Mouse (Mus musculus) hindbrain, postnatal 0 days (tissue): ENCODE results near the gene Plk5. TPM values are rescaled to one million over a fixed set of nuclear protein-coding genes. Genes with fewer than 3 reads are reported as not detected.
A peak's percentile ranks its signal among the peaks of the same experiment; 100 is the strongest.

ENCODE experiments used
- ATAC-seq: fragments of 200-750 bp; cut with Nextera tagmentation; 2 replicates; pipeline ENCODE4 v1.8.0; 2017; ENCODE audit warnings: mild to moderate bottlenecking, moderate TSS enrichment, moderate library complexity
- DNase-seq: peaks from one replicate; pipeline ENCODE4 v3.0.0-alpha.2; 2015; ENCODE audit warnings: low spot score
- H3K27ac ChIP-seq: fragments of 300-500 bp; sonication (generic); 2 replicates; pipeline ENCODE4 v1.5.1; 2014; ENCODE audit warnings: mild to moderate bottlenecking
- H3K27me3 ChIP-seq: fragments of 300-500 bp; sonication (generic); 2 replicates; pipeline ENCODE4 v1.6.1; 2014; ENCODE audit warnings: low read length, mixed read lengths; ENCODE audit not compliant: insufficient read depth
- H3K36me3 ChIP-seq: fragments of 300-500 bp; sonication (generic); 2 replicates; pipeline ENCODE4 v1.6.1; 2014; ENCODE audit warnings: low read length, mixed read lengths; ENCODE audit not compliant: insufficient read depth
- H3K4me1 ChIP-seq: fragments of 300-500 bp; sonication (generic); 2 replicates; pipeline ENCODE4 v1.6.1; 2014; ENCODE audit warnings: antibody characterized with exemption, low read length, mixed read lengths; ENCODE audit not compliant: insufficient read depth
- H3K4me2 ChIP-seq: fragments of 300-500 bp; sonication (generic); 2 replicates; pipeline ENCODE4 v1.6.1; 2014; ENCODE audit warnings: low read depth, mild to moderate bottlenecking, low read length, moderate library complexity, mixed read lengths
- H3K4me3 ChIP-seq: fragments of 300-500 bp; sonication (generic); 2 replicates; pipeline ENCODE4 v1.5.1; 2014; ENCODE audit warnings: low read length
- H3K9ac ChIP-seq: fragments of 300-500 bp; sonication (generic); replicated peaks from 2 replicates; pipeline ENCODE4 v1.6.1; 2014; ENCODE audit warnings: mild to moderate bottlenecking, low read length, moderate library complexity, mixed read lengths
- H3K9me3 ChIP-seq: fragments of 300-500 bp; sonication (generic); 2 replicates; pipeline ENCODE4 v1.6.1; 2016; ENCODE audit warnings: low read length, mixed read lengths
- CTCF ChIP-seq: IDR thresholded peaks from 2 replicates; pipeline ENCODE4 v1.5.1; 2016; ENCODE audit warnings: antibody characterized with exemption, control low read depth, low read depth
- WGBS: fragments of 180-500 bp; shearing (Covaris S2); extraction: QIAGEN DNeasy Blood & Tissue Kit; methylation state at CpG from one replicate; pipeline ENCODE4 v1.1.7; 2014; 5-methylcytosine and 5-hydroxymethylcytosine counted together
- microRNA-seq, 2 experiments: library from miRNA; unstranded; fragments of <30 nt; microRNA quantifications; one replicate each; pipeline ENCODE4; 2016
- polyA plus RNA-seq: library from polyadenylated mRNA; unstranded; fragments of >200 nt; fragmentation: Nextera tagmentation; extraction: Ambion mirVana; gene quantifications from 2 replicates; pipeline ENCODE4 v1.2.1, GENCODE M21; 2015
- total RNA-seq: library from RNA; depleted of rRNA; stranded (reverse); fragments of >200 nt; gene quantifications from 2 replicates; pipeline ENCODE4 v1.2.3, GENCODE M21; 2014; rRNA removed

Gene Plk5
- total and polyA plus RNA-seq, 2 experiments from 2014 or later = 8.9 to 15.7 TPM

DNA sequence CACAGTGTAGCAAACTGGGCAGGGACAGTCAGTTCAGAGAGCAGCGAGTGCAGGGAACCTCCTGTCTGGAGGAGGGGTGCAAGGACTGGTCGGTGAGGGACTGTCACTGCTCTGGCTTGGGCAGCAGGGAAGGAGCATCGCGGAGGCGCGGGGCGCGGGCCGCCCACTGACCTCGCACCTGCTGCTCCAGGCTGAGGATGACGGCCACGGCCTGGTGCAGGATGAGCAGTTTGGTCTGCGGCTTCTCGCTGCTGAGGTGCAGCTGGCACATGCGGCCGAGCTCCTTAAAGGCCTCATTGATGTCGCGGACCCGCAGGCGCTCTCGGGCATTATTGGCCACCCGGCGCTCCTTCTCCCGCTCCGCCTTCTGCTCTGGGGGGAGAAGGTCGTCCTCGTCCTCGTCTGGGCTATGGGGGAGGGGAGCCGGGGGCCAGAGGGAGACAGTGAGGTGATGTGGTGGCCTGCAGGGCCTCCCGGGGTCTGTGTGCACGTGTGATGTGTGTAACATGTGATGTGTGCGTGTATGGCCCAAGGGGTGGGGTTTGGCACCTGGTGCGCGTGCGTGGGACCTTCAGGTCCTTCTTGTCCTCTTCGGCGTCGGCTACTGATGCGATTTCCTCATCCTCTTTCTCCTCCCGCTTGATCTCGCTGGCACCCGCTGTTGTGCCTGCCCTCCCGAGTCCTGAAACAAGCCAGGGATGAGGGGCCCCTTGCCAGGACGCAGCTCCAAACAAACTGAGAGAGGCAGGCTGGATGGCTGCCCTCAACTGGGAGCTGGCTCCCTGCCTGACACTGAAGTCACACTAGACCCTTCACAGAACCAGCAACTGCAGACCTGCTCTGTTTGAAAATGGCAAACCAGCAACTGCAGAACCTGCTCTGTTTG is 56.6 kb downstream of the Plk5 start:
- Histone ChIP-seq H3K4me1 (no peaks in the 10 kb centered on the region), H3K4me3 (no peak overlapping the region), H3K27me3 (no peaks in the 10 kb centered on the region), H3K4me2 (no peak overlapping the region), H3K27ac (peak overlapping the region; percentile 62), H3K36me3 (peaks cover 58% of the 10 kb centered on the region), H3K9me3 (no peaks in the 10 kb centered on the region), H3K9ac (0 out of 2 replicates have a peak overlapping the region, but pooled peaks have one; percentile 14)
- ATAC-seq (peak; percentile 66), DNase-seq (peak; percentile 86)
- no peak for TF ChIP-seq CTCF
- WGBS = 67% methylated on average over 44 of the region's 44 CpGs

Small RNA genes lying within 50 kb of the gene (microRNA-seq; reads per million reads assigned to microRNA genes)
- 0 reads per million in 2 experiments for gene Gm22721

Other genes starting within 250 kb of the Plk5 start
- gene Stk11, start 240.7 kb upstream of the Plk5 start, total RNA-seq = 86.4 and 86.6 TPM in 2 replicates
- gene Stk11, start 240.7 kb upstream of the Plk5 start, polyA plus RNA-seq = 13.9 and 15.0 TPM in 2 replicates
- 273 and 303 TPM in 2 replicates for gene Atp5d, start 217.8 kb upstream of the Plk5 start, total RNA-seq
- 733 and 736 TPM in 2 replicates for gene Atp5d, start 217.8 kb upstream of the Plk5 start, polyA plus RNA-seq
- 270 and 288 TPM in 2 replicates for gene Cbarp, start 215.6 kb upstream of the Plk5 start, total RNA-seq
- gene Cbarp, start 215.6 kb upstream of the Plk5 start, polyA plus RNA-seq = 95.5 and 106 TPM in 2 replicates
- 146 and 172 TPM in 2 replicates for gene Midn, start 208.2 kb upstream of the Plk5 start, total RNA-seq
- 14.7 and 15.8 TPM in 2 replicates for gene Midn, start 208.2 kb upstream of the Plk5 start, polyA plus RNA-seq
- 257 and 261 TPM in 2 replicates for gene Cirbp, start 190.5 kb upstream of the Plk5 start, total RNA-seq
- 730 and 732 TPM in 2 replicates for gene Cirbp, start 190.5 kb upstream of the Plk5 start, polyA plus RNA-seq
- gene 1600002K03Rik, start 183.5 kb upstream of the Plk5 start, total RNA-seq = 2.6 and 3.2 TPM in 2 replicates
- gene 1600002K03Rik, start 183.5 kb upstream of the Plk5 start, polyA plus RNA-seq = 4.3 and 4.4 TPM in 2 replicates
- gene Efna2, start 177.0 kb upstream of the Plk5 start, total RNA-seq = 24.0 and 32.8 TPM in 2 replicates
- gene Efna2, start 177.0 kb upstream of the Plk5 start, polyA plus RNA-seq = 23.2 and 23.8 TPM in 2 replicates
- gene Mum1, start 130.0 kb upstream of the Plk5 start, total RNA-seq = 41.5 and 49.3 TPM in 2 replicates
- gene Mum1, start 130.0 kb upstream of the Plk5 start, polyA plus RNA-seq = 45.8 and 45.9 TPM in 2 replicates
- gene Ndufs7, start 107.3 kb upstream of the Plk5 start, total RNA-seq = 246 and 291 TPM in 2 replicates
- gene Ndufs7, start 107.3 kb upstream of the Plk5 start, polyA plus RNA-seq = 410 and 430 TPM in 2 replicates
- gene Gamt, start 95.4 kb upstream of the Plk5 start, total RNA-seq = 40.9 and 44.5 TPM in 2 replicates
- gene Gamt, start 95.4 kb upstream of the Plk5 start, polyA plus RNA-seq = 32.4 and 35.9 TPM in 2 replicates
- 79.1 and 104 TPM in 2 replicates for gene Dazap1, start 95.0 kb upstream of the Plk5 start, total RNA-seq
- 38.5 and 39.4 TPM in 2 replicates for gene Dazap1, start 95.0 kb upstream of the Plk5 start, polyA plus RNA-seq
- gene Rps15, start 64.0 kb upstream of the Plk5 start, total RNA-seq = 1,031 and 1,483 TPM in 2 replicates
- 676 and 682 TPM in 2 replicates for gene Rps15, start 64.0 kb upstream of the Plk5 start, polyA plus RNA-seq
- gene Apc2, start 60.5 kb upstream of the Plk5 start, total RNA-seq = 358 and 374 TPM in 2 replicates
- gene Apc2, start 60.5 kb upstream of the Plk5 start, polyA plus RNA-seq = 81.3 and 97.6 TPM in 2 replicates
- 28.9 and 36.0 TPM in 2 replicates for gene 2310011J03Rik, start 35.9 kb upstream of the Plk5 start, total RNA-seq
- gene 2310011J03Rik, start 35.9 kb upstream of the Plk5 start, polyA plus RNA-seq = 35.7 and 38.4 TPM in 2 replicates
- gene Pcsk4, start 27.0 kb upstream of the Plk5 start, total RNA-seq = 3.8 and 6.7 TPM in 2 replicates
- 11.0 and 11.8 TPM in 2 replicates for gene Pcsk4, start 27.0 kb upstream of the Plk5 start, polyA plus RNA-seq
- gene Reep6, start 26.5 kb upstream of the Plk5 start, total RNA-seq = 3.7 TPM in 2 replicates
- 5.2 and 5.5 TPM in 2 replicates for gene Reep6, start 26.5 kb upstream of the Plk5 start, polyA plus RNA-seq
- 0.18 and 1.0 TPM in 2 replicates for gene Adamtsl5, start 8.0 kb upstream of the Plk5 start, total RNA-seq
- gene Adamtsl5, start 8.0 kb upstream of the Plk5 start, polyA plus RNA-seq = 0.91 and 1.2 TPM in 2 replicates
- 129 and 145 TPM in 2 replicates for gene Mex3d, start 31.2 kb downstream of the Plk5 start, total RNA-seq
- gene Mex3d, start 31.2 kb downstream of the Plk5 start, polyA plus RNA-seq = 11.6 and 14.2 TPM in 2 replicates
- 48.2 and 50.4 TPM in 2 replicates for gene Mbd3, start 43.1 kb downstream of the Plk5 start, total RNA-seq
- 166 and 175 TPM in 2 replicates for gene Mbd3, start 43.1 kb downstream of the Plk5 start, polyA plus RNA-seq
- gene Uqcr11, start 50.4 kb downstream of the Plk5 start, total RNA-seq = 369 and 391 TPM in 2 replicates
- 897 and 981 TPM in 2 replicates for gene Uqcr11, start 50.4 kb downstream of the Plk5 start, polyA plus RNA-seq
- gene Tcf3, start 77.2 kb downstream of the Plk5 start, total RNA-seq = 132 TPM in 2 replicates
- gene Tcf3, start 77.2 kb downstream of the Plk5 start, polyA plus RNA-seq = 36.2 and 36.4 TPM in 2 replicates
- 2.5 and 5.0 TPM in 2 replicates for gene Onecut3, start 138.4 kb downstream of the Plk5 start, total RNA-seq
- gene Onecut3, start 138.4 kb downstream of the Plk5 start, polyA plus RNA-seq = 0.57 and 0.74 TPM in 2 replicates
- gene Atp8b3, start 182.7 kb downstream of the Plk5 start, total RNA-seq = 0.61 and 1.1 TPM in 2 replicates
- gene Atp8b3, start 182.7 kb downstream of the Plk5 start, polyA plus RNA-seq = 0.96 and 1.2 TPM in 2 replicates
- gene Rexo1, start 205.1 kb downstream of the Plk5 start, total RNA-seq = 47.2 and 51.0 TPM in 2 replicates
- gene Rexo1, start 205.1 kb downstream of the Plk5 start, polyA plus RNA-seq = 25.1 and 27.6 TPM in 2 replicates
- gene Klf16, start 220.9 kb downstream of the Plk5 start, total RNA-seq = 16.6 and 17.0 TPM in 2 replicates
- 8.2 and 8.6 TPM in 2 replicates for gene Klf16, start 220.9 kb downstream of the Plk5 start, polyA plus RNA-seq
- 389 and 721 TPM in 2 replicates for gene Abhd17a, start 233.9 kb downstream of the Plk5 start, total RNA-seq
- 159 and 171 TPM in 2 replicates for gene Abhd17a, start 233.9 kb downstream of the Plk5 start, polyA plus RNA-seq
- 39.5 and 43.2 TPM in 2 replicates for gene Scamp4, start 246.4 kb downstream of the Plk5 start, total RNA-seq
- gene Scamp4, start 246.4 kb downstream of the Plk5 start, polyA plus RNA-seq = 68.3 and 69.1 TPM in 2 replicates
- 7.3 and 11.4 TPM in 2 replicates for gene Adat3, start 246.4 kb downstream of the Plk5 start, total RNA-seq
- gene Adat3, start 246.4 kb downstream of the Plk5 start, polyA plus RNA-seq = 3.6 and 4.0 TPM in 2 replicates
- 0.54 and 2.2 TPM in 2 replicates for gene Gm49322, start 249.6 kb downstream of the Plk5 start, total RNA-seq
- 1.1 TPM in 2 replicates for gene Gm49322, start 249.6 kb downstream of the Plk5 start, polyA plus RNA-seq